Mouse (Mus musculus) megakaryocyte progenitor cell, adult 5-6 weeks (primary cell): Measurements from ENCODE around the gene Rragd. TPM values are rescaled to one million over a fixed set of nuclear protein-coding genes. Genes with fewer than 3 reads are reported as not detected.

Experiments
- ATAC-seq: replicated peaks from 2 replicates; pipeline ENCODE4 v1.8.0; 2016; ENCODE audit warnings: mild to moderate bottlenecking, moderate TSS enrichment, inconsistent platforms; ENCODE audit not compliant: poor library complexity
- total RNA-seq, 2 experiments: library from RNA; stranded (forward) in 1 of 2; stranded (reverse) in 1 of 2; fragments of 157-497, 149-512 nt in 1 of 2; fragments of 200-1000 nt in 1 of 2; gene quantifications; 2 replicates each; pipeline versions ENCODE4 v1.2.3 to v1.2.4; 2015 to 2017

Gene Rragd
- total RNA-seq, 2 experiments from 2014 or later, result not detected

DNA sequence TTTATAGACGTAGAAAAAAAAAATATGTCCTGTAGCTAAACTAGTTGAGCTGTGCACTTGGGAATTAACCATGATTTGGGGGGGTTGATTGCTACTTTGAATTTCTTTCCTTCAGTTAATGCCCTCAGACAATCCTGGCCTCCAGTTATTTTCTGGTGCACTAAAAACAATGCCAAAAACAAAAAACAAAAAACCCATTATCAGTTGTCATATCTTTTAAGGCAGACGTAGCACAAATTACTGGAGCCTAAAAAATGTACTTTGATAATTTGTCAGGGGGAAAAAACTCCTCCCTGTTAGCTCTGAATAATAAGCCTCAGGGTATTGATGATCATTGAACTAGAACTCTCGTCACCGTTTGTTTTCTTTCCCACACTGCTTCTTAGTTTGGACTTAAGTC is 49.2 kb downstream of the Rragd start:
- no peak for ATAC-seq

DNA sequence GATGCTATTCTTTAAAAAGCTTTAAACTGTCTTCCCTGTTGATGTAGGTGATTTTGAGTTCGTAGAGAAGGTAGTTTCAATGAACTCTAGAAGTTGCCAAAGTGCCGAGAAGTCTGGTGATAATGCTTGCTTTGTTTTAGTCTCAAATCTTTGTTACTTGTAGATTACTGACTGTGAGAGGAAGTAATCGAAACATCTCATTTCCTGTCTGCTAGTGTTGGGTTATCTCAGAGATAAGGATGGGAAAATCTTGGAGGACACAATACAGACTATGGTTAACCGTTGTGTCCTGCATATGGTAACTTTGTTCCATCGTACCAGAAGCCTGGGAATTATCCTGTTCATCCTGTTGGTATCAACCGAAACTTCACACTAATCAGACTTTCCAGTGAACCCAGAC is 50.7 kb downstream of the Rragd start:
- no peak for ATAC-seq

DNA sequence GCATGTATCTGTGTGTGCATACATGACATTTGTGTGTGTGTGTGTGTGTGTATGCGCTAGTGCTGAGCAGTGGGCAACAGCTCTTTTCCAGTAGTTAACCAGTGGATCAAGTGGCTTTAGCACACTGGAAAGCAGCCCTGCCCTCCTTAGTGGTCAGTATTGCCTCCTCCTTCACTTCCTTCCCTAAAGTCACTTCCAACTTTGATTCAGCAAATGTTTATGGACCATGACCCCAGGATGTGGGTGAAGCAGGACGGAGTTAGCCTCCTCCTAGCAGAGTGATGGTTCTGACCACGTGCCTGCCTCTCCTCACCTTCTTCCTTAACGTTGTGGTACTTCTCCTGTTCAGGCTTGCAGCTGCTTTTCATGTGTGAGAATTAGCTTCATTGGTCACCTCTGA is 57.0 kb downstream of the Rragd start:
- no peak for ATAC-seq

DNA sequence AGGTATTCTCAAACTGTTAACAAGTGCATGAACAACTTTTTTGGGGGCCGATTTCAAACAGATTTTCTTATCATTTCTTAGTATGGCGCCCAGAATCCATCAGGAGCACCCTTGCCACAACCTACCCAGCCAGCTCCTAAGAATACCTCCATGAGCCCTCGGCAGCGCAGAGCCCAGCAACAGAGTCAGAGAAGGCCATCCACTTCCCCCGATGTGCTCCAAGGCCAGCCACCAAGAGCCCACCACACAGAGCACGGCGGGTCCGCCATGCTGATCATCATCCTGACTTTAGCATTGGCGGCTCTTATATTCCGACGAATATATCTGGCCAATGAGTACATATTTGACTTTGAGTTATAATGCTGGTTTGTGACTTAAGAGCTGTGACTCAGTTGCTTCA is 66.8 kb downstream of the Rragd start:
- ATAC-seq, result no peak

DNA sequence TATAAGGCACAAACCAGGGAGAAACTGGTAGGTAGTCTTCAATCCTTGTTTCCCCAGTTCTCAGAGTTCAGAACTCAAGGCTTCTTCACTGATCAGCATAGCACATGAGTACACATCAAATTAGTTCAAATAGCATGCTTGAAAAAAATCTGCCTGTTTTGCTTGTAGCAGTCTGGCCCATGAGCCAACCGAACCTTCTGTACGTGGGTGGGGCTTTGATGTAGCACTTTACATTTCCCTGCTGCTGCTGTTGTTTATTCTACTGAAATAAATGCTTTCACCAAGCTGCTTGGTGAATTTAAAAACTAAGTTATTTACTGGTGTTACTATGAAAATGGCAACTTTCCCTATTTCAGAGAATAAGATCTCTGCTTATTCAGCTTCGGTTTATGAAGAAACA is 69.2 kb downstream of the Rragd start:
- no peak for ATAC-seq

DNA sequence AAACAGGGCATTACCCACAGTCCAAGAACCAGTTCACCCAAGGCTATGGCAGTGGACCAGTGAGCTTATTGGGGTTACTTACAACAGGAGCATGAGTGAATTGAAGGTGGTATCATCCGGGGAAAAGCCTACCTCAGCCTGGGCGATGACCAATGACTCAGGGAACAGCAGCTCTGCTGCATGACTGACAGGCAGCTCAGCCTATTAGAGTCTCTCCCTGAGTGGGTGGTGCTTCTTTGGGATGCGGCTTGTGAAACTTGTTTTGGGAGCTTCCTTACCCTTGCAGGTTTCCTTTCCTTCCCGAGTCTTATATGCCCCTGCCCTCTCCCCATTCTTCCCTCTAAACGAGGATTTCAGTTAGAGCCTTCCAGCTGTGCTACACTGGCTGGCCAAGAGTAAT is 69.8 kb downstream of the Rragd start:
- ATAC-seq, result no peak

DNA sequence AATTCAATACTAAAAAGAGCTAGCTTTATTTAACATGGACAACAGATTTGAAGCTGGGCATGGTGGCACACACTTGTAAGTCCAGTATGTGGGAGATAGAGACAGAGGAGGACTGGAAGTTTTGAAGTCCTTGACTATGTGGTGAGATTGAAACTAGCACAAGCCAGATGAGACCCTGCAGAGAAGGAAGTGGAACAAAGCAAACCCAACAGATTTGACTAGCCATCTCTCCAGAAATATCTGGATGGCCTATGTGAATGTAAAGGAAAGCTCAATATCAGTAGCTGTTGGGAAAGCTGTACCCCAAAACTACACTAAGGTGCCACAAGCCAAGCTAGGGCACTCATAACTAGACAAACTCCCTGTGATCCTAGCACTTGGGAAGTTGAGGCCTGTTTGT is 71.6 kb downstream of the Rragd start:
- no peak for ATAC-seq

DNA sequence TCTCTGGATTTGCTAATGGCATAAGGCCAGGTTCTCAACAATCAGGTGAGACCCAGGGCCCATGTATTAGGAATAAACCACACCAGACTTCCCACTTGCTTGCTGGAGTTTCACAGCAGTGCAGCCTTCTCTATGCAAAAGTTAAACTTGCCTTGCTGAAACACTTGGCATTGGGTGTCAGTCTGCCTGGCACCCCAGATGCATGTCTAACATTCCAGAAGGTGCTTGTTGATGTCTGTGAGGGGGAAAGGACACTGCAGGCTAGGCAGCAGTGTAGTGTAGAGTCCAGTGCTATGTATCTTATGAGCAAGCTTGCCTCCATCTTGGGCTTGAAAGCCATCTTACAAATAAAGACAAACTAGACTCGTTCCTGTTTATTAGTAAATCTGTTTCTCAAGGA is 73.5 kb downstream of the Rragd start:
- ATAC-seq, result no peak

DNA sequence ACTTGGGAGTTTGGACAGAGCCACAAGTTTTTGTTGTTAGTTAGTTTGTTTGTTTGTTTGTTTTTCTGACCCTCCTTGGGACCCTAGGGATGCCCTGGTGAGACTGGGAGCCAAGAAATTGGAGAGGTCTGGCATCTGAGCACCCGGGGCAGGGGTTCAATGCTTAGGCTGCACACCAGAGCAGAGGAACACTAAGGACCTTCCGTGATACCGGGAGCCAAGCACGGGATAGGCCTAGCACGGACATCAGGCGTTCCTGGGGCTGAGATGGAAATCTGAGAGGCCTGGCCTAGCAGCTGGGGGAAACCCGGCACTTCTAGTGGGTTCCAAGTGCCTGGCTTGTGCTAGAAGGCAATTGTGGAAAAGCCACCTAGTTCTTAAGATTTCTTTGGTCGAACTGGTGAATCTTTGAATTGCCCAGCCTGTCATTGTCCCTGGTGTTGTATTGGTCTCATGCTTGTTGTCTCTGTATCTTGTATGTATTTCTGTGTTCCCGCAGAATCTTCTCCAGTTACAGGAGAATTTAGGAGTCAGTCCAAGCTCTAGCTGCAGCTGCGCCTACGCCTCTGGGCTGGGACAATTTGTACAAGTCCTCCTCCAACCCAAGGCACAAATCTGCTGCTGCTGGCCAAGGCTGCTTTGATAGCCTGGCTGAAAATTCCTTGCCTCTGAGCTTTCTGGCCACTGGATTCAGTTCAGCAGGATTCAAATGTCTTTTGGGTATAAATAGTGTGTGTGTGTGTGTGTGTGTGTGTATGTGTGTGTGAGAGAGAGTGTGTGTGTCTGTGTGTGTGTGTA is 75.3 kb downstream of the Rragd start:
- ATAC-seq, result no peak

DNA sequence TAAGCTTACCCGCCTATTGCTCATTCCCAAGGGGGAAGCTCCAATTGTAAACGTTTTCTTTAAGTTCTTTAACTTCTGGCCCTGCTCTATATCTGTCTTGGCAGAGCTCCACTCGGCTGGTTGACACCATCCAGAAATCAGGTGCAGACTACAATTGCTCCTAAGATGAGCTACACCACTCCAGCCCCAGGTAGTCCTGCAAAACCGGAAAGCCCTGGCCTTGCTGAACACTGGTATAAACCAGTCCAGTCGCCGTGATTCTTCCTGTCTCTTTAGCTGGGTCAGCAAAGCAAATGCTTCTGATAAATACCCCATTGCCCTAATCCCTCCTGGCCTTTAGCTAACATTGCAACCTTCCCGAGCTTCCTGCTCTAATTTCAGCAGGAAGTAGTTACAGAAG is 78.3 kb downstream of the Rragd start:
- no peak for ATAC-seq

DNA sequence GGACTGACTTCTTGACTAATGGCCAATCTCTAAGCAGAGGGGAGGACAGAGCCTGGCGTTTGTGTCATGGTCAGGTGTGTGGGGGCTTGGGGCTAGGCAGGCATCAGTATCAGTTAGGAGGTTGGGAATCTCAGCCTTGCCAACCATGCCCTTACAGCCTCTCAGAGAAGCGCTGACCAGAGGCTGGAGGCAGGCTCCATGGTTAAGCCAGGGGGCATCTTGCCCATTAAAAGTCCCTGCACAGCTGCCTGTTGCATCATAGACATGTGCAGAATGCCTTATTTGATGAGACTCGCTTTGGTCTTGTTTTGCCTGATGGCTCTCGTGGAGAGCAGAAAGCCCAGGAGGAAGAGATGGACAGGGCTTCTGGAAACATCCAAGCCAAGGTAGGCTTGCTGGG is 80.1 kb downstream of the Rragd start, which contains the start of gene Gabrr2:
Gabrr2 (plus strand) TSS at position 19 of the 400 bp plus-strand sequence.
- no peak for ATAC-seq

DNA sequence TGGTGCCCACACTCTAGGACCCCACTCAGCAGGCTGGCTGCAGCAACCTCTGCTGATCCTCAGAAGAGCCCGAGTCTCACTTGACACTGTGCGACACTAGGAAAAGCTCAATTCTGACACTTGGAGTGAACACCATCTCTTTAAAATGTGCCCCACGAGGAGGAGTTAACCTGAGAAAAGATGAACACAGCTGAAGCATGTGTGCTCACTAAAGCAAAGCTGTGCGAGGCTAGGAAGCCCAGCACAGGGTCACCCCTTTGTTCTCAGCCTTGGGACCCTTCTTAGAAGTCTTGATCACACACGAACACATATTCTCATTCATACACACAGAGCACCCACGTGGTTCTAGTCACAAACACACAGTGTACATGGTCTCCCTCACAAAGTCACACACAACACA is 82.1 kb downstream of the Rragd start:
- no peak for ATAC-seq

DNA sequence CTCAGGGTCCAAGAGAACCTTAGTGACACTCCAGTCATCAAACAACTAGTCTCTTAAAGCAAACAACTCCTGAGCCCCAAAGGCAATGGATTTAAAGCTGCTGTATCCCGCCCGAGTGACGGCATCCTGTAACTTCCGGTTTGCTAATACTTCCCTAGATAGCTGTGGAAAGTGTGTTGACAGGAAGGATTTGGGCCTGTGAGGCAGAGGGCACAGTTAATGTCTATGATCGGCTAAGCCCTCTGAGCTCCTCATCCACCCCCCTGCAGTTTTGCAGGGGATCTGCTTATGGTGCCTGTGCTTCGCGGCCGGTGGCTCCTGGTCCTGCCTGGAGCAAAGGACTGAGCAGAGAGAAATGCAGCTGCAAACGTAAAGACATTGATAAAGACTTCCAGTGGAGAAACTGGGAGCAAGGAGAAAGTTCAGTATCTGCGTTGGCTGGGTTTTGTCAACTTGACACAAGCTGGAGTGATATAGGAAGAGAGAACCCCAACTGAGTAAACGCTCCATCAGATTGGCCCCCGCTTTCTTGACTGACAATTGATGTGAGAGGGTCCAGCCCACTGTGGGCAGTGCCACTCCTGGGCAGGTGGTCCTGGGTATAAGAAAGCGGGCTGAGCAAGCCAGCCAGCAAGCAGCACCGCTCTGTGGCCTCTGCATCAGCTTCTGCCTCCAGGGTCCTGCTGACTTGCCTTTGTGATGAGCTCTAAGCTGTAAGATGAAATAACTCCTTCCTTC is 83.6 kb downstream of the Rragd start:
- ATAC-seq, result peak; percentile 48; the same call in 1 of the 2 replicates

DNA sequence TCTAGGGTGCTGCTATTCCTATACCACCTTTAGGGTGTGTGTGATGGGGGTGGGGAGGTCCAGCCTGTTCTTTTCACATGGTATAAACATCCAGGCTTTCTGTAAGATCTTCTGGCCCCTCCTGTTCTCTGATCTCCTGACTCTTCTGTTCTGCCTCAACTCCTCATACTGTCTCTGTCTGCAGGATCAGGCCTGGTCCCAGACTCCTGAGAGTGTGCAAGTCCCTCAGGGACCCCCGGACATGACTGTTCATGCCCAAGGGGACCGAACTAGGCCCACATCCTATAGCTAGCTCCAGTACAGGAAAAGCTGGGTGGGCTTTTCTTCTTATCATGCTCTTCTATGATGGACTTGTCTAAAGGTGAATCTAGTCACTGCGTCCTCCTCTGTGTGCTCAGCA is 84.5 kb downstream of the Rragd start:
- no peak for ATAC-seq

DNA sequence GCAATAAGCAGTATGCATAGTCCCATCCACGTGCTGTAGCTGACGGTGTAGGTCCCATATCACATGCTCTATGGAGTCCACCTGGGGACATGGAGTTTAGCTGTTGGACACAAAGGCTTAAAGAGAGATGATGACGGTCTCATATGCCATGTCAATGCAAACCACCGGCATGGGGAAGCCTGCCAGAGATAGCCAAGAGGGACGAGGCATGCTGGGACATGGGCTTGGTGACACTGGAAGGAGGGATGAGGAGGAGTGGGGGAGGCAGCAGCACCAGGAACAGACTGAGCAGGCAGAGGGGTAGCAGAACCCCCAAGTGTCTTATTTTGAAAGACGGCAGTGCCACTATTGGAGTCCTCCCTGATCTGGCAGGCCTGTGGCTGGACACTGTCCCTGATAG is 85.0 kb downstream of the Rragd start:
- no peak for ATAC-seq

DNA sequence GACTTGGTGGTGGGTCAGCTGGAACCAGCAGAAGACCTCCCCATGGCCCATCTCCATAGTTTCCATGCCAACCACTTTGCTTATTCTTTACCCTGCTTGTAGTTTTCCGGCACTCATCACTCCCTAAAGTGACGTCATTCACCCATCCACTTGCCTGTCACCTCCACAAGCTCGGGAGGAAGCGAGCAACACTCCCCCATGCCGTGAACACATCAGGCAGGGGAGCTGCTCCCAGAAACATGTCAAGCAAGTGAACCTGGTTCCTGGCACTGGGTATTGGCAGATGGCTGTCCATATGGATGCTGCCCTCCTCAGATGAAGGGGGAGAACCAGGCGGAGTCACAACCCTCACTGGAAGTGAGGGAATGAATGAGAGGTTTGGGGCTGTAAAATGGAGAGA is 86.1 kb downstream of the Rragd start:
- ATAC-seq, result no peak

DNA sequence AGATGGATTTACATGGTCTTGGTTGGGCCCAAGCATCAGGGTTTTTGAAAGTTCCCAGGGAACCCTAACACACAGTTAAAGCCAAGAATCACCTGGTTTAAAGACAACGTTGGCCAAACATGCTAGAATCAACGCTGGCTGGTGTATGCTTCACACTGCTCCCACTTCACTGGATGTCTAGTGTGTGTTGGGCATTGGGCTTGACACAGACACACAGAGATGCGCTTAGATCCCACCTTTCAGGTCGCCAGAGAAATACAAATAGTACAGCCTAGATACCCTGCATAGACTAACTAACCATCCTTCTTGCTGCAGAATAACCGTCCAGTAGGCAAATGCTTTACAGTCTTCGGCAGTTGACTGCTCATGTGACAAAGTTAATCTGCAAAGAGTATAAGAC is 87.5 kb downstream of the Rragd start:
- ATAC-seq, result no peak

DNA sequence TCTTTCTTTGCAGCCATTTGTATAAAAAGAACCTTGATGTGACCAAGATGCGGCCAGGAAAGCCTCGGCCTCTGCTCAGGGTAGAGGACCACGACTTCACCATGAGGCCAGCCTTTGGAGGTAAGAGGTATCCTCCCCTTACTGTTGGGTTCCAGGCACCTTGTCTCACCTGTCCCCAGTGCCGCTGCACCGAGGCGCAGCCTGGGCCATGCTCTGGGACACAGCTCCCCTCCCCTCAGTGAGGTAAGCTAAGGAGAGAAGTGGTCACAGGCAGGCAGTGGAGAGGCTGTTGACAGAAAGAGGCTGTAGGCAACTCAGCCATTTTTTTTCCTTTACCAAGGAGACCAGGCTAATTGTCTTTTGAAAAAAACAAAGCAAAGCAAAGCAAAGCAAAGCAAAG is 88.5 kb downstream of the Rragd start:
- no peak for ATAC-seq
